Comparison of ENCODE assay signal across 11 mouse cellular contexts in genomic region chr9:102746753-102747152, GRCm38 (mm10). TPM values are rescaled to one million over a fixed set of nuclear protein-coding genes. Genes with fewer than 3 reads are reported as not detected.
DNase-seq lines count a peak whose midpoint lies in the region; ATAC-seq and TF ChIP-seq lines count a peak whose summit lies in the region.
"Had no signal": no experiment of that assay in that cellular context is flagged by ENCODE, and none has a peak within 500 bp of the region (broad histone marks: within the 10 kb centered on the region; RNA-seq: fewer than 3 reads in every experiment).

No protein-coding gene starts in this region.

- H3K4me1 ChIP-seq in kidney, embryonic 14.5 days (ENCODE audit: control insufficient read depth, insufficient read depth, low read length) = peaks cover 7% of the 10 kb centered on the region; the same call in 1 of the 2 replicates
- peaks cover 16% of the 10 kb centered on the region for H3K4me1 ChIP-seq in brown adipose tissue, adult 24 weeks (ENCODE audit: control insufficient read depth, insufficient read depth, insufficient read length, low read length)
- H3K4me1 ChIP-seq: liver, embryonic 15.5 days had no signal

- no peak overlapping the region for H3K4me2 ChIP-seq in kidney, embryonic 14.5 days (replicated peaks; ENCODE audit: low read depth, low read length)
- H3K4me2 ChIP-seq: liver, embryonic 15.5 days had no signal

- no peaks in the 10 kb centered on the region for H3K36me3 ChIP-seq in kidney, embryonic 14.5 days (ENCODE audit: control insufficient read depth, insufficient read depth, low read length)
- H3K36me3 ChIP-seq: G1E; hindbrain, embryonic 10.5 days; liver, embryonic 15.5 days had no signal

- intact Hi-C loops in left cerebral cortex, adult 2 months (cut with DNase I) = no loop called here

- no peak overlapping the region for H3K9ac ChIP-seq in kidney, embryonic 14.5 days (ENCODE audit: low read depth, low read length)
- H3K9ac ChIP-seq: liver, embryonic 15.5 days had no signal

- no peak; the same call in 1 of the 2 replicates for ATAC-seq in kidney, embryonic 14.5 days (ENCODE audit: low FRiP score, low TSS enrichment)
- peak; percentile 71 for ATAC-seq in granulocyte monocyte progenitor cell, adult 5-6 weeks (replicated peaks; ENCODE audit: poor library complexity, severe bottlenecking)
- ATAC-seq in megakaryocyte, adult 5-6 weeks (ENCODE audit: poor library complexity, severe bottlenecking) = peak; percentile 66
- no peak for ATAC-seq in megakaryocyte-erythroid progenitor cell, adult 5-6 weeks (replicated peaks; ENCODE audit: low FRiP score, low TSS enrichment, poor library complexity, severe bottlenecking)

- H3K27me3 ChIP-seq in kidney, embryonic 14.5 days (ENCODE audit: control insufficient read depth, insufficient read depth, low read length) = no peaks in the 10 kb centered on the region
- H3K27me3 ChIP-seq: liver, embryonic 15.5 days had no signal

- no peak for TF ChIP-seq CTCF in left cerebral cortex, adult 2 months (IDR thresholded peaks at IDR 0.05)

- H3K27ac ChIP-seq in kidney, embryonic 14.5 days (ENCODE audit: low read depth, low read length) = no peak overlapping the region; the same call in 1 of the 2 replicates
- peak overlapping the region; percentile 54; the same call in 1 of the 2 replicates for H3K27ac ChIP-seq in brown adipose tissue, adult 24 weeks (replicated peaks; ENCODE audit: low read depth, low read length)
- H3K27ac ChIP-seq in left cerebral cortex, adult 2 months = no peak overlapping the region
- H3K27ac ChIP-seq: hindbrain, embryonic 10.5 days; liver, embryonic 15.5 days had no signal

- DNase-seq in kidney, adult 11 months = peak; percentile 69
- no peak for DNase-seq in natural killer cell, adult 2 months (ENCODE audit: low spot score in 2 of 2)
- no peak for DNase-seq in left cerebral cortex, adult 2 months (ENCODE audit: extremely low spot score in 1 of 2, low spot score in 2 of 2)

- H3K4me3 ChIP-seq in kidney, embryonic 14.5 days (ENCODE audit: low read length) = no peak overlapping the region
- H3K4me3 ChIP-seq in brown adipose tissue, adult 24 weeks (ENCODE audit: insufficient read depth, low read depth, low read length) = no peak overlapping the region
- no peak overlapping the region for H3K4me3 ChIP-seq in left cerebral cortex, adult 2 months
- H3K4me3 ChIP-seq: hindbrain, embryonic 10.5 days; liver, embryonic 15.5 days had no signal

- no peaks in the 10 kb centered on the region for H3K9me3 ChIP-seq in kidney, embryonic 14.5 days (ENCODE audit: control insufficient read depth, low read length)
- H3K9me3 ChIP-seq: G1E; hindbrain, embryonic 10.5 days; liver, embryonic 15.5 days had no signal

- WGBS in kidney, embryonic 14.5 days = 24% methylated on average over 5 of the region's 5 CpGs

RNA-seq across cellular contexts. Expression of gene Amotl2, which starts 30.3 kb away (rescaled TPM):
- polyA plus RNA-seq in kidney, embryonic 14.5 days (2014; fragmentation: Nextera tagmentation; extraction: Ambion mirVana) = 20.8 and 30.1 TPM in 2 replicates
- polyA plus RNA-seq in brown adipose tissue, adult 24 weeks (2012; ENCODE audit: insufficient read depth, insufficient read length, missing spikeins) = 33.0 and 42.2 TPM in 2 replicates
- 1.8 and 1.9 TPM in 2 replicates for total RNA-seq in granulocyte monocyte progenitor cell, adult 5-6 weeks (2014; fragmentation: Nextera tagmentation)
- 2.5 and 2.6 TPM in 2 replicates for total RNA-seq in granulocyte monocyte progenitor cell, adult 5-6 weeks (2017)
- total RNA-seq in megakaryocyte, adult 5-6 weeks (2015) = 1.3 and 1.7 TPM in 2 replicates
- total RNA-seq in megakaryocyte, adult 5-6 weeks (2017) = 1.1 and 2.8 TPM in 2 replicates
- not detected in 2 replicates for total RNA-seq in megakaryocyte-erythroid progenitor cell, adult 5-6 weeks (2014; fragmentation: Nextera tagmentation)
- not detected in 2 replicates for total RNA-seq in megakaryocyte-erythroid progenitor cell, adult 5-6 weeks (2017)
- total RNA-seq in left cerebral cortex, adult 2 months (2021) = 10 to 100 TPM; 21.3 to 22.4 TPM
- polyA plus RNA-seq: G1E had no signal

Comparison
In these comparisons a context has a peak if more than half of its experiments do, and no peak if none do; other contexts are left out.
1. ATAC-seq: peak in granulocyte monocyte progenitor cell, adult 5-6 weeks (single experiment) and megakaryocyte, adult 5-6 weeks (single experiment); none in kidney, embryonic 14.5 days (single experiment) and megakaryocyte-erythroid progenitor cell, adult 5-6 weeks (single experiment).
2. RNA of gene Amotl2, which starts 30.3 kb away (total RNA-seq): 21.3 to 22.4 TPM in left cerebral cortex, adult 2 months; 1.1 to 2.8 TPM in megakaryocyte, adult 5-6 weeks, 1.8 to 2.6 TPM in granulocyte monocyte progenitor cell, adult 5-6 weeks and not detected in megakaryocyte-erythroid progenitor cell, adult 5-6 weeks; every median in the first group is over 4 times any median in the second.